Mouse (Mus musculus): Measurements from ENCODE around the gene Rps19bp1.

DNA sequence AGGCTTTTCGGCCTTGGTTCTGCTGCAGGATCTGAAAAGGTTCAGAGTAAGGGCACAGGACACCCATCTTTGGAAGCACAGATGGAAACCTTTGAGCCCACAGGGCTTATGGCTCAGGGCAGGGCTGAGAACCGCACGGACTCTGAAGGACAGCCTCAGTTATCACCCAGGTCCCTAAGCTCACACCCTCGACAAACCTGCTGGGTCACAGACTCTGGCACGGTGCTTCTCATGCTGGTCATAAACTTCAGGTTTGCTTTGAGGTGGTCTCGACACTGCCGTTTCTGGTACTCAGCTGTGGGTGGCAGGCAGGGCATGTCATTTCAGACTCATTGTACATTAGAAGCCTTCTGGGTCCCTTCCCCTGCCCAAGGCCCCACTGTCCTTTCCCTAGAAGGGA is 3.0 kb downstream of the Rps19bp1 start:
- TF ChIP-seq CTCF (IDR thresholded peaks at IDR 0.05; ENCODE audit: low read depth, low read length) (no peak), POLR2A (IDR thresholded peaks at IDR 0.05; ENCODE audit: extremely low read depth, insufficient read depth, low read length) (no peak)

Data from liver, adult 2 months (tissue).